ENCODE assay signal across 16 mouse cellular contexts in the genomic region with DNA sequence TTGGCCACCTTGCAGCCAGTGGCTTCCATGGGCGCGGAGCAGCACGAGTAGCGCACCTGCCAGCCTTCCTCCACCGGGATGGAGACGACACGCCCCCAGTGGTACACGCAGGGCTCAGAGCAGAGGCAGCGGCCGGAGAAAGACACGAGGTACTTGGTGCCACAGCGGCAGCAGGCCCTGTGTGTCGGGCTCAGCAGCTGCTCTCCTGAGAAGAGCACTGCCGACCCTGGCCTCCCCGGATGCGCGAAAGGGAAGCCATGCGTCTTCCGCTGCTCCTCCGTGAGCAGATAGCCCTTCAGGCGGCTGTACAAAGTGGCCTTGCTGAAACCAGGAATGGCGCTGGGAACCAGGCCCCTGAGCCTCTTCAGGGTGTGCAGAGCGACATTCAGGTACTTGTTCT.
"Had no signal": no experiment of that assay in that cellular context is flagged by ENCODE, and none has a peak within 500 bp of the region (broad histone marks: within the 10 kb centered on the region; RNA-seq: fewer than 3 reads in every experiment).

No protein-coding gene starts in this region.

- H3K27ac ChIP-seq: limb, embryonic 12.5 days; liver, embryonic 15.5 days; midbrain, embryonic 12.5 days; neural tube, embryonic 13.5 days had no signal

- DNase-seq: kidney, adult 8-10 months; kidney, postnatal 25 days; layer of hippocampus, postnatal 36 days; liver; lung, adult 2 months; lung, postnatal 4 days; retina, postnatal 1 day; right cerebral cortex, postnatal 4 days; spleen, adult 18-20 months; thymus, postnatal 4 days had no signal

- H3K36me3 ChIP-seq: limb, embryonic 12.5 days; liver, embryonic 15.5 days; midbrain, embryonic 12.5 days; neural tube, embryonic 13.5 days had no signal

- ATAC-seq: lung, postnatal 0 days; midbrain, embryonic 16.5 days had no signal

- H3K4me3 ChIP-seq: limb, embryonic 12.5 days; liver, embryonic 15.5 days; midbrain, embryonic 12.5 days; neural tube, embryonic 13.5 days had no signal

- H3K4me2 ChIP-seq: limb, embryonic 12.5 days; liver, embryonic 15.5 days; midbrain, embryonic 12.5 days; neural tube, embryonic 13.5 days had no signal

- H3K27me3 ChIP-seq: limb, embryonic 12.5 days; liver, embryonic 15.5 days; midbrain, embryonic 12.5 days; neural tube, embryonic 13.5 days had no signal

- H3K4me1 ChIP-seq: limb, embryonic 12.5 days; liver, embryonic 15.5 days; midbrain, embryonic 12.5 days; neural tube, embryonic 13.5 days had no signal

- H3K9me3 ChIP-seq: liver, embryonic 15.5 days had no signal

- H3K9ac ChIP-seq: limb, embryonic 12.5 days; liver, embryonic 15.5 days; midbrain, embryonic 12.5 days; neural tube, embryonic 13.5 days had no signal
